Mouse (Mus musculus) intestine, embryonic 14.5 days (tissue): Measurements from ENCODE around the gene Plekha6. TPM values are rescaled to one million over a fixed set of nuclear protein-coding genes. Genes with fewer than 3 reads are reported as not detected.

Source experiments
- ATAC-seq: fragments of 200-750 bp; cut with Nextera tagmentation; replicated peaks from 2 replicates; pipeline ENCODE4 v1.8.0; 2017; ENCODE audit warnings: low read depth, moderate number of reproducible peaks, moderate TSS enrichment, moderate library complexity; ENCODE audit not compliant: low FRiP score, low TSS enrichment
- DNase-seq: peaks from one replicate; pipeline ENCODE4 v3.0.0-alpha.2; 2018; ENCODE audit warnings: low spot score
- H3K27ac ChIP-seq: fragments of 300-500 bp; sonication (generic); 2 replicates; pipeline ENCODE4 v1.5.1; 2014; ENCODE audit warnings: low read depth, mild to moderate bottlenecking, control low read depth
- H3K27me3 ChIP-seq: fragments of 300-500 bp; sonication (generic); replicated peaks from 2 replicates; pipeline ENCODE4 v1.6.1; 2014; ENCODE audit warnings: low read length, control low read depth; ENCODE audit not compliant: control insufficient read depth, insufficient read depth
- H3K36me3 ChIP-seq: fragments of 300-500 bp; sonication (generic); 2 replicates; pipeline ENCODE4 v1.6.1; 2014; ENCODE audit warnings: low read length, control low read depth; ENCODE audit not compliant: control insufficient read depth, insufficient read depth
- H3K4me1 ChIP-seq: fragments of 300-500 bp; sonication (generic); replicated peaks from 2 replicates; pipeline ENCODE4 v1.6.1; 2014; ENCODE audit warnings: low read length, control low read depth, mixed read lengths; ENCODE audit not compliant: control insufficient read depth, insufficient read depth
- H3K4me2 ChIP-seq: fragments of 300-500 bp; sonication (generic); 2 replicates; pipeline ENCODE4 v1.6.1; 2014; ENCODE audit warnings: low read length
- H3K4me3 ChIP-seq: fragments of 300-500 bp; sonication (generic); 2 replicates; pipeline ENCODE4 v1.5.1; 2014; ENCODE audit warnings: low read depth, low read length, control low read depth, mixed read lengths
- H3K9ac ChIP-seq: fragments of 300-500 bp; sonication (generic); 2 replicates; pipeline ENCODE4 v1.6.1; 2014; ENCODE audit warnings: mild to moderate bottlenecking, low read length
- H3K9me3 ChIP-seq: fragments of 300-500 bp; sonication (generic); 2 replicates; pipeline ENCODE4 v1.6.1; 2016; ENCODE audit warnings: low read length, control low read depth; ENCODE audit not compliant: control insufficient read depth
- WGBS: fragments of 180-500 bp; shearing (Covaris S2); extraction: QIAGEN DNeasy Blood & Tissue Kit; methylation state at CpG from one replicate; pipeline ENCODE4 v1.1.7; 2014; 5-methylcytosine and 5-hydroxymethylcytosine counted together
- polyA plus RNA-seq: library from polyadenylated mRNA; unstranded; fragments of >200 nt; fragmentation: Nextera tagmentation; extraction: Ambion mirVana; gene quantifications from 2 replicates; pipeline ENCODE4 v1.2.1, GENCODE M21; 2014

The Plekha6 gene
- polyA plus RNA-seq, 1 experiment from 2014 or later: 15.9 TPM

GRCm38 (mm10) chr1:133254226-133254625 is 90.2 kb downstream of the Plekha6 start:
- Histone ChIP-seq H3K9ac (no peak overlapping the region), H3K4me2 (no peak overlapping the region), H3K27ac (peak overlapping the region; percentile 90), H3K4me3 (no peak overlapping the region), H3K36me3 (no peaks in the 10 kb centered on the region), H3K4me1 (peaks cover 71% of the 10 kb centered on the region), H3K9me3 (no peaks in the 10 kb centered on the region), H3K27me3 (no peaks in the 10 kb centered on the region)
- DNase-seq (no peak), ATAC-seq (no peak)
- WGBS: 65% methylated on average over 6 of the region's 6 CpGs

- Histone ChIP-seq H3K36me3 (peaks cover 4% of the 10 kb centered on the region; the same call in 1 of the 2 replicates), H3K9ac (no peak overlapping the region), H3K4me1 (peaks cover 71% of the 10 kb centered on the region), H3K27ac (peak overlapping the region; percentile 90), H3K27me3 (no peaks in the 10 kb centered on the region), H3K4me2 (peak overlapping the region; percentile 39), H3K9me3 (no peaks in the 10 kb centered on the region), H3K4me3 (no peak overlapping the region)
- DNase-seq: no peak
- ATAC-seq: no peak
- 19% methylated on average over 9 of the region's 9 CpGs for WGBS
These were observed 91.1 kb downstream of the Plekha6 start for GRCm38 (mm10) chr1:133254856-133255764.

- DNase-seq: no peak
- ATAC-seq: no peak
- WGBS: 6% methylated on average over 5 of the region's 5 CpGs
- no peak overlapping the region for H3K4me3 ChIP-seq
- peaks cover 65% of the 10 kb centered on the region for H3K4me1 ChIP-seq
- no peaks in the 10 kb centered on the region for H3K9me3 ChIP-seq
- peak overlapping the region; percentile 39 for H3K4me2 ChIP-seq
- H3K36me3 ChIP-seq: peaks cover 9% of the 10 kb centered on the region; the same call in 1 of the 2 replicates
- H3K27ac ChIP-seq: peak overlapping the region; percentile 90
- H3K27me3 ChIP-seq: no peaks in the 10 kb centered on the region
- H3K9ac ChIP-seq: no peak overlapping the region
These were observed 91.8 kb downstream of the Plekha6 start for GRCm38 (mm10) chr1:133255776-133256175.

GRCm38 (mm10) chr1:133256347-133256746 is 92.3 kb downstream of the Plekha6 start:
- WGBS: 62% methylated on average over 8 of the region's 8 CpGs

GRCm38 (mm10) chr1:133258694-133259093 is 94.7 kb downstream of the Plekha6 start:
- Histone ChIP-seq H3K4me3 (no peak overlapping the region), H3K9me3 (no peaks in the 10 kb centered on the region), H3K27me3 (no peaks in the 10 kb centered on the region), H3K27ac (no peak overlapping the region), H3K4me2 (no peak overlapping the region), H3K36me3 (peaks cover 24% of the 10 kb centered on the region), H3K4me1 (peaks cover 35% of the 10 kb centered on the region), H3K9ac (no peak overlapping the region)
- no peak for ATAC-seq
- no peak for DNase-seq
- WGBS: 72% methylated on average over 6 of the region's 6 CpGs

More at GRCm38 (mm10) chr1:133256347-133256746, 92.3 kb downstream of the Plekha6 start:
- H3K4me2 ChIP-seq: peak overlapping the region; percentile 39
- H3K36me3 ChIP-seq: peaks cover 9% of the 10 kb centered on the region; the same call in 1 of the 2 replicates
- H3K9ac ChIP-seq: no peak overlapping the region
- no peaks in the 10 kb centered on the region for H3K27me3 ChIP-seq
- H3K4me1 ChIP-seq: peaks cover 59% of the 10 kb centered on the region
- H3K9me3 ChIP-seq: no peaks in the 10 kb centered on the region
- no peak overlapping the region for H3K4me3 ChIP-seq
- DNase-seq (no peak), ATAC-seq (no peak)
- H3K27ac ChIP-seq: peak overlapping the region; percentile 90

GRCm38 (mm10) chr1:133262628-133263027 is 98.6 kb downstream of the Plekha6 start:
- no peak overlapping the region for H3K9ac ChIP-seq
- H3K27ac ChIP-seq: no peak overlapping the region
- DNase-seq (no peak), ATAC-seq (no peak)
- no peaks in the 10 kb centered on the region for H3K9me3 ChIP-seq
- no peaks in the 10 kb centered on the region for H3K27me3 ChIP-seq
- WGBS: 92% methylated on average over 6 of the region's 6 CpGs
- H3K36me3 ChIP-seq: peaks cover 40% of the 10 kb centered on the region
- H3K4me1 ChIP-seq: peaks cover 20% of the 10 kb centered on the region
- no peak overlapping the region for H3K4me2 ChIP-seq
- no peak overlapping the region for H3K4me3 ChIP-seq

- H3K9me3 ChIP-seq: no peaks in the 10 kb centered on the region
- no peak for DNase-seq
- peaks cover 19% of the 10 kb centered on the region for H3K4me1 ChIP-seq
- no peaks in the 10 kb centered on the region for H3K27me3 ChIP-seq
- H3K4me2 ChIP-seq: no peak overlapping the region
- H3K9ac ChIP-seq: no peak overlapping the region
- 86% methylated on average over 7 of the region's 7 CpGs for WGBS
- H3K27ac ChIP-seq: no peak overlapping the region
- peaks cover 40% of the 10 kb centered on the region for H3K36me3 ChIP-seq
- H3K4me3 ChIP-seq: no peak overlapping the region
- ATAC-seq: no peak
These were observed 99.1 kb downstream of the Plekha6 start for GRCm38 (mm10) chr1:133263134-133263533.

GRCm38 (mm10) chr1:133264367-133264766 is 100.4 kb downstream of the Plekha6 start:
- Histone ChIP-seq H3K4me1 (peaks cover 15% of the 10 kb centered on the region), H3K4me3 (no peak overlapping the region), H3K4me2 (no peak overlapping the region), H3K36me3 (peaks cover 40% of the 10 kb centered on the region), H3K27ac (no peak overlapping the region), H3K9ac (0 out of 2 replicates have a peak overlapping the region, but pooled peaks have one; percentile 7), H3K27me3 (no peaks in the 10 kb centered on the region), H3K9me3 (no peaks in the 10 kb centered on the region)
- DNase-seq (no peak), ATAC-seq (no peak)
- WGBS: 67% methylated on average over 12 of the region's 12 CpGs
